In the genomic region with DNA sequence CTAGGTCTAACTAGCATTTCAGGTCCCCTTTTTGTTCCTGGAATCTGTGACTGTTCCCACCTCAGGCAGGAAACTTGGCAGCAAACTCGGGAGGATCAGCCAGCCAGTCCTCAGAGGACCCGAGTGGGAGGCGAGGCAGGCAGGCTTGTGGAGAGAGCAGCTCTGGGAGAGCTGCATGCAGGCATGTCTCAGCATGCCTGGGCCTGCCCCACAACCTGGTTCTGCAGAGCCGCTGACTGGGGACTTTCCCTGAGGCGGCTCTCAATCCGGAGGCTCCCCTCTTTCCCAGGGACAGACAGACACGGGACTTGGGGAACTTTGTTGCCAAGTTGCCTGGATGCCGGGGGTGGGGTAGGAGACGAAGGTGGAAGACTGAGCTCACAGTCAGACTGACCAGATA, we compare ENCODE assay signal across 10 mouse cellular contexts. TPM values are rescaled to one million over a fixed set of nuclear protein-coding genes. Genes with fewer than 3 reads are reported as not detected.
DNase-seq lines count a peak whose midpoint lies in the region; ATAC-seq and TF ChIP-seq lines count a peak whose summit lies in the region.
"Had no signal": no experiment of that assay in that cellular context is flagged by ENCODE, and none has a peak within 500 bp of the region (broad histone marks: within the 10 kb centered on the region; RNA-seq: fewer than 3 reads in every experiment).

No protein-coding gene starts in this region.

- no peaks in the 10 kb centered on the region for H3K27me3 ChIP-seq in limb, embryonic 11.5 days (ENCODE audit: control insufficient read depth, insufficient read depth, low read length)
- H3K27me3 ChIP-seq in limb, embryonic 10.5 days (ENCODE audit: low read depth, poor library complexity, severe bottlenecking), result no peaks in the 10 kb centered on the region
- 0 out of 2 replicates have a peak, but pooled peaks cover 3% of the 10 kb centered on the region for H3K27me3 ChIP-seq in limb, embryonic 13.5 days
- no peaks in the 10 kb centered on the region for H3K27me3 ChIP-seq in hindbrain, embryonic 11.5 days (ENCODE audit: control insufficient read depth, insufficient read depth, low read length)
- H3K27me3 ChIP-seq: liver, embryonic 15.5 days had no signal

- 59% methylated on average over 9 of the region's 9 CpGs for whole genome bisulfite sequencing in limb, embryonic 11.5 days
- WGBS in limb, embryonic 10.5 days, result 59% methylated on average over 9 of the region's 9 CpGs
- 38% methylated on average over 9 of the region's 9 CpGs for WGBS in limb, embryonic 13.5 days
- 67% methylated on average over 9 of the region's 9 CpGs for WGBS in hindbrain, embryonic 11.5 days

- no peak overlapping the region for H3K9ac ChIP-seq in limb, embryonic 11.5 days (ENCODE audit: low read length)
- no peak overlapping the region for H3K9ac ChIP-seq in limb, embryonic 13.5 days
- H3K9ac ChIP-seq in hindbrain, embryonic 11.5 days (ENCODE audit: low read depth, low read length), result no peak overlapping the region
- H3K9ac ChIP-seq: liver, embryonic 15.5 days had no signal

- TF ChIP-seq POLR2A in bone marrow macrophage, adult 2 months (IDR thresholded peaks at IDR 0.05; ENCODE audit: borderline replicate concordance, low read depth, low read length), result no peak

- H3K36me3 ChIP-seq in limb, embryonic 11.5 days (ENCODE audit: control insufficient read depth, insufficient read depth, low read length), result no peaks in the 10 kb centered on the region
- H3K36me3 ChIP-seq in limb, embryonic 10.5 days, result no peaks in the 10 kb centered on the region
- no peaks in the 10 kb centered on the region for H3K36me3 ChIP-seq in limb, embryonic 13.5 days
- H3K36me3 ChIP-seq in hindbrain, embryonic 11.5 days (ENCODE audit: control insufficient read depth, insufficient read depth, low read length), result no peaks in the 10 kb centered on the region
- H3K36me3 ChIP-seq: liver, embryonic 15.5 days had no signal

- intact Hi-C loops in heart, postnatal 14 days (cut with DNase I), result loop anchor here (2.0 kb wide), 2 partner anchors 56 to 94 kb away; no protein-coding TSS in a partner anchor

- no peak for TF ChIP-seq CTCF in bone marrow macrophage, adult 2 months (IDR thresholded peaks at IDR 0.05; ENCODE audit: low read depth, low read length)

- DNase-seq in limb, embryonic 11.5 days (ENCODE audit: low spot score), result peak; percentile 44
- no peak for DNase-seq in limb, embryonic 10.5 days (ENCODE audit: low spot score)
- peak; percentile 74 to 81 for DNase-seq in heart, postnatal 14 days
- peak; percentile 72 for DNase-seq in testis, postnatal 14 days (ENCODE audit: low spot score)
- DNase-seq in spleen, postnatal 10 days (ENCODE audit: low spot score in 2 of 2), result no peak
- no peak for DNase-seq in hindbrain, embryonic 11.5 days (ENCODE audit: low spot score)

- no peak for ATAC-seq in limb, embryonic 11.5 days (ENCODE audit: insufficient number of reproducible peaks, low FRiP score, low TSS enrichment, low read depth)
- ATAC-seq in limb, embryonic 13.5 days (ENCODE audit: low FRiP score, low read depth), result peak; percentile 68
- ATAC-seq in hindbrain, embryonic 11.5 days (ENCODE audit: low FRiP score), result no peak

- H3K4me3 ChIP-seq in limb, embryonic 11.5 days (ENCODE audit: low read depth, low read length), result no peak overlapping the region
- no peak overlapping the region for H3K4me3 ChIP-seq in limb, embryonic 10.5 days
- H3K4me3 ChIP-seq in bone marrow macrophage, adult 2 months (ENCODE audit: insufficient read depth, low read length), result no peak overlapping the region
- no peak overlapping the region for H3K4me3 ChIP-seq in limb, embryonic 13.5 days
- H3K4me3 ChIP-seq in hindbrain, embryonic 11.5 days (ENCODE audit: low read depth, low read length), result no peak overlapping the region
- H3K4me3 ChIP-seq: liver, embryonic 15.5 days had no signal

- no peak overlapping the region for H3K4me2 ChIP-seq in limb, embryonic 11.5 days (ENCODE audit: low read depth, severe bottlenecking)
- H3K4me2 ChIP-seq in limb, embryonic 13.5 days (replicated peaks), result peak overlapping the region; percentile 12; the same call in 1 of the 2 replicates
- H3K4me2 ChIP-seq in hindbrain, embryonic 11.5 days (replicated peaks; ENCODE audit: low read depth, low read length), result no peak overlapping the region
- H3K4me2 ChIP-seq: liver, embryonic 15.5 days had no signal

- no peak overlapping the region for H3K27ac ChIP-seq in limb, embryonic 11.5 days (replicated peaks; ENCODE audit: low read depth, low read length)
- no peak overlapping the region for H3K27ac ChIP-seq in limb, embryonic 10.5 days
- H3K27ac ChIP-seq in bone marrow macrophage, adult 2 months (ENCODE audit: insufficient read depth, low read depth, low read length), result peak overlapping the region; percentile 80
- peak overlapping the region; percentile 11 for H3K27ac ChIP-seq in limb, embryonic 13.5 days
- no peak overlapping the region for H3K27ac ChIP-seq in hindbrain, embryonic 11.5 days (ENCODE audit: low read depth, low read length)
- H3K27ac ChIP-seq: liver, embryonic 15.5 days had no signal

- no peaks in the 10 kb centered on the region for H3K4me1 ChIP-seq in limb, embryonic 11.5 days (ENCODE audit: control insufficient read depth, insufficient read depth, low read length)
- 0 out of 2 replicates have a peak, but pooled peaks cover 3% of the 10 kb centered on the region for H3K4me1 ChIP-seq in limb, embryonic 10.5 days
- H3K4me1 ChIP-seq in bone marrow macrophage, adult 2 months (ENCODE audit: control insufficient read depth, insufficient read depth, low read length), result peaks cover 23% of the 10 kb centered on the region
- H3K4me1 ChIP-seq in limb, embryonic 13.5 days, result peaks cover 5% of the 10 kb centered on the region; the same call in 1 of the 2 replicates
- H3K4me1 ChIP-seq in hindbrain, embryonic 11.5 days (replicated peaks; ENCODE audit: control insufficient read depth, insufficient read depth, low read length), result no peaks in the 10 kb centered on the region

- no peaks in the 10 kb centered on the region for H3K9me3 ChIP-seq in limb, embryonic 11.5 days (ENCODE audit: control insufficient read depth, low read length)
- H3K9me3 ChIP-seq in limb, embryonic 10.5 days (replicated peaks), result no peaks in the 10 kb centered on the region
- peaks cover 6% of the 10 kb centered on the region; the same call in 1 of the 2 replicates for H3K9me3 ChIP-seq in limb, embryonic 13.5 days
- H3K9me3 ChIP-seq in hindbrain, embryonic 11.5 days (ENCODE audit: control insufficient read depth, low read length), result no peaks in the 10 kb centered on the region
- H3K9me3 ChIP-seq: liver, embryonic 15.5 days had no signal

RNA-seq across cellular contexts. Expression of a gene that starts 13.4 kb away (rescaled TPM):
- polyA plus RNA-seq in limb, embryonic 11.5 days (2014; fragmentation: Nextera tagmentation; extraction: Ambion mirVana), result not detected in 2 replicates
- not detected in 2 replicates for polyA plus RNA-seq in limb, embryonic 10.5 days (2016; fragmentation: Nextera tagmentation; extraction: Ambion mirVana)
- polyA plus RNA-seq in bone marrow macrophage, adult 2 months (2012; ENCODE audit: insufficient read depth, insufficient read length, missing spikeins), result not detected in 2 replicates
- not detected for total RNA-seq in heart, postnatal 14 days (2021)
- not detected in 2 replicates for polyA plus RNA-seq in limb, embryonic 13.5 days (2015; fragmentation: Nextera tagmentation; extraction: Ambion mirVana)
- not detected in 2 replicates for polyA plus RNA-seq in hindbrain, embryonic 11.5 days (2014; fragmentation: Nextera tagmentation; extraction: Ambion mirVana)
- total RNA-seq: common myeloid progenitor, adult 5-6 weeks had no signal
- polyA plus RNA-seq: liver, embryonic 15.5 days had no signal

RNA-seq across cellular contexts. Expression of a gene that starts 54.5 kb away (rescaled TPM):
- 3.2 and 3.6 TPM in 2 replicates for polyA plus RNA-seq in limb, embryonic 11.5 days (2014; fragmentation: Nextera tagmentation; extraction: Ambion mirVana)
- polyA plus RNA-seq in limb, embryonic 10.5 days (2016; fragmentation: Nextera tagmentation; extraction: Ambion mirVana), result 3.4 and 4.3 TPM in 2 replicates
- 299 and 319 TPM in 2 replicates for polyA plus RNA-seq in bone marrow macrophage, adult 2 months (2012; ENCODE audit: insufficient read depth, insufficient read length, missing spikeins)
- total RNA-seq in heart, postnatal 14 days (2021), result 100 to 1,000 TPM; 121 to 122 TPM
- 19.3 and 19.9 TPM in 2 replicates for polyA plus RNA-seq in limb, embryonic 13.5 days (2015; fragmentation: Nextera tagmentation; extraction: Ambion mirVana)
- 5.9 and 9.8 TPM in 2 replicates for polyA plus RNA-seq in hindbrain, embryonic 11.5 days (2014; fragmentation: Nextera tagmentation; extraction: Ambion mirVana)

Comparison
In these comparisons a context has a peak if more than half of its experiments do, and no peak if none do; other contexts are left out.
1. DNase-seq: peak in limb, embryonic 11.5 days (single experiment), heart, postnatal 14 days (2 of 2) and testis, postnatal 14 days (single experiment); none in limb, embryonic 10.5 days (single experiment), spleen, postnatal 10 days (0 of 2) and hindbrain, embryonic 11.5 days (single experiment).
2. H3K27ac ChIP-seq: peak in bone marrow macrophage, adult 2 months (single experiment) and limb, embryonic 13.5 days (single experiment); none in limb, embryonic 11.5 days (single experiment), limb, embryonic 10.5 days (single experiment) and hindbrain, embryonic 11.5 days (single experiment).
3. RNA of a gene that starts 54.5 kb away (polyA plus RNA-seq): 299 to 319 TPM in bone marrow macrophage, adult 2 months; 19.3 to 19.9 TPM in limb, embryonic 13.5 days, 5.9 to 9.8 TPM in hindbrain, embryonic 11.5 days, 3.4 to 4.3 TPM in limb, embryonic 10.5 days and 3.2 to 3.6 TPM in limb, embryonic 11.5 days; every median in the first group is over 10 times any median in the second.